Mouse (Mus musculus): ENCODE results near the gene Syn3. TPM values are rescaled to one million over a fixed set of nuclear protein-coding genes. Genes with fewer than 3 reads are reported as not detected.

The Syn3 gene
- polyA plus RNA-seq, 1 experiment, result 0.84 TPM

- no peak for TF ChIP-seq POLR2A (IDR thresholded peaks at IDR 0.05; ENCODE audit: control insufficient read depth, extremely low read depth, insufficient read depth, low read length, poor library complexity)
- Histone ChIP-seq H3K4me1 (replicated peaks; ENCODE audit: control insufficient read depth, insufficient read depth, low read length) (no peaks in the 10 kb centered on the region), H3K27me3 (ENCODE audit: control insufficient read depth, insufficient read depth, low read length) (no peaks in the 10 kb centered on the region), H3K27ac (ENCODE audit: control insufficient read depth, insufficient read depth, low read length) (no peak overlapping the region), H3K4me3 (ENCODE audit: control insufficient read depth, insufficient read depth, low read length) (no peak overlapping the region), H3K36me3 (ENCODE audit: control insufficient read depth, insufficient read depth, low read length) (no peaks in the 10 kb centered on the region)
- no peak for DNase-seq
Observed at GRCm38 (mm10) chr10:86371561-86371960, 127.1 kb downstream of the Syn3 start.

- no peak overlapping the region for H3K27ac ChIP-seq (ENCODE audit: control insufficient read depth, insufficient read depth, low read length)
- H3K36me3 ChIP-seq (ENCODE audit: control insufficient read depth, insufficient read depth, low read length), result no peaks in the 10 kb centered on the region
- WGBS, result 88% methylated on average over 4 of the region's 4 CpGs
- no peak for TF ChIP-seq CTCF (IDR thresholded peaks at IDR 0.05; ENCODE audit: borderline replicate concordance, control insufficient read depth, extremely low read depth, insufficient read depth, low read length, poor library complexity)
- TF ChIP-seq POLR2A (IDR thresholded peaks at IDR 0.05; ENCODE audit: control insufficient read depth, extremely low read depth, insufficient read depth, low read length, poor library complexity), result no peak
- no peaks in the 10 kb centered on the region for H3K27me3 ChIP-seq (ENCODE audit: control insufficient read depth, insufficient read depth, low read length)
- no peak overlapping the region for H3K4me3 ChIP-seq (ENCODE audit: control insufficient read depth, insufficient read depth, low read length)
- no peak for DNase-seq
- H3K4me1 ChIP-seq (replicated peaks; ENCODE audit: control insufficient read depth, insufficient read depth, low read length), result peaks cover 5% of the 10 kb centered on the region
Observed at GRCm38 (mm10) chr10:86369346-86369745, 129.3 kb downstream of the Syn3 start.

- no peaks in the 10 kb centered on the region for H3K36me3 ChIP-seq (ENCODE audit: control insufficient read depth, insufficient read depth, low read length)
- no peak overlapping the region for H3K4me3 ChIP-seq (ENCODE audit: control insufficient read depth, insufficient read depth, low read length)
- 95% methylated on average over 12 of the region's 12 CpGs for WGBS
- H3K27me3 ChIP-seq (ENCODE audit: control insufficient read depth, insufficient read depth, low read length), result no peaks in the 10 kb centered on the region
- no peak for TF ChIP-seq POLR2A (IDR thresholded peaks at IDR 0.05; ENCODE audit: control insufficient read depth, extremely low read depth, insufficient read depth, low read length, poor library complexity)
- no peak for TF ChIP-seq CTCF (IDR thresholded peaks at IDR 0.05; ENCODE audit: borderline replicate concordance, control insufficient read depth, extremely low read depth, insufficient read depth, low read length, poor library complexity)
- DNase-seq, result no peak
- H3K27ac ChIP-seq (ENCODE audit: control insufficient read depth, insufficient read depth, low read length), result no peak overlapping the region
- peaks cover 5% of the 10 kb centered on the region for H3K4me1 ChIP-seq (replicated peaks; ENCODE audit: control insufficient read depth, insufficient read depth, low read length)
Observed at GRCm38 (mm10) chr10:86368811-86369210, 129.9 kb downstream of the Syn3 start.

GRCm38 (mm10) chr10:86367346-86367745, 131.3 kb downstream of the Syn3 start:
- no peak for TF ChIP-seq POLR2A (IDR thresholded peaks at IDR 0.05; ENCODE audit: control insufficient read depth, extremely low read depth, insufficient read depth, low read length, poor library complexity)
- no peak for TF ChIP-seq CTCF (IDR thresholded peaks at IDR 0.05; ENCODE audit: borderline replicate concordance, control insufficient read depth, extremely low read depth, insufficient read depth, low read length, poor library complexity)
- no peaks in the 10 kb centered on the region for H3K36me3 ChIP-seq (ENCODE audit: control insufficient read depth, insufficient read depth, low read length)
- no peak overlapping the region for H3K4me3 ChIP-seq (ENCODE audit: control insufficient read depth, insufficient read depth, low read length)
- 95% methylated on average over 4 of the region's 4 CpGs for WGBS
- no peak overlapping the region for H3K27ac ChIP-seq (ENCODE audit: control insufficient read depth, insufficient read depth, low read length)
- H3K27me3 ChIP-seq (ENCODE audit: control insufficient read depth, insufficient read depth, low read length), result no peaks in the 10 kb centered on the region
- no peak for DNase-seq
- peaks cover 5% of the 10 kb centered on the region for H3K4me1 ChIP-seq (replicated peaks; ENCODE audit: control insufficient read depth, insufficient read depth, low read length)

GRCm38 (mm10) chr10:86365632-86366092, 133.0 kb downstream of the Syn3 start:
- Histone ChIP-seq H3K4me1 (replicated peaks; ENCODE audit: control insufficient read depth, insufficient read depth, low read length) (peaks cover 5% of the 10 kb centered on the region), H3K27ac (ENCODE audit: control insufficient read depth, insufficient read depth, low read length) (no peak overlapping the region), H3K27me3 (ENCODE audit: control insufficient read depth, insufficient read depth, low read length) (no peaks in the 10 kb centered on the region), H3K36me3 (ENCODE audit: control insufficient read depth, insufficient read depth, low read length) (no peaks in the 10 kb centered on the region), H3K4me3 (ENCODE audit: control insufficient read depth, insufficient read depth, low read length) (no peak overlapping the region)
- 57% methylated on average over 5 of the region's 5 CpGs for WGBS
- TF ChIP-seq POLR2A (IDR thresholded peaks at IDR 0.05; ENCODE audit: control insufficient read depth, extremely low read depth, insufficient read depth, low read length, poor library complexity), result no peak
- TF ChIP-seq CTCF (IDR thresholded peaks at IDR 0.05; ENCODE audit: borderline replicate concordance, control insufficient read depth, extremely low read depth, insufficient read depth, low read length, poor library complexity), result no peak
- no peak for DNase-seq

GRCm38 (mm10) chr10:86363669-86364309, 134.9 kb downstream of the Syn3 start:
- TF ChIP-seq CTCF (IDR thresholded peaks at IDR 0.05; ENCODE audit: borderline replicate concordance, control insufficient read depth, extremely low read depth, insufficient read depth, low read length, poor library complexity), result no peak
- no peak for TF ChIP-seq POLR2A (IDR thresholded peaks at IDR 0.05; ENCODE audit: control insufficient read depth, extremely low read depth, insufficient read depth, low read length, poor library complexity)
- H3K27ac ChIP-seq (ENCODE audit: control insufficient read depth, insufficient read depth, low read length), result no peak overlapping the region
- peaks cover 5% of the 10 kb centered on the region for H3K4me1 ChIP-seq (replicated peaks; ENCODE audit: control insufficient read depth, insufficient read depth, low read length)
- 88% methylated on average over 8 of the region's 8 CpGs for WGBS
- no peaks in the 10 kb centered on the region for H3K36me3 ChIP-seq (ENCODE audit: control insufficient read depth, insufficient read depth, low read length)
- DNase-seq, result no peak
- H3K4me3 ChIP-seq (ENCODE audit: control insufficient read depth, insufficient read depth, low read length), result no peak overlapping the region
- no peaks in the 10 kb centered on the region for H3K27me3 ChIP-seq (ENCODE audit: control insufficient read depth, insufficient read depth, low read length)

GRCm38 (mm10) chr10:86359699-86360098, 139.0 kb downstream of the Syn3 start:
- WGBS, result 66% methylated on average over 4 of the region's 4 CpGs
- no peaks in the 10 kb centered on the region for H3K4me1 ChIP-seq (replicated peaks; ENCODE audit: control insufficient read depth, insufficient read depth, low read length)
- H3K27ac ChIP-seq (ENCODE audit: control insufficient read depth, insufficient read depth, low read length), result no peak overlapping the region
- no peaks in the 10 kb centered on the region for H3K36me3 ChIP-seq (ENCODE audit: control insufficient read depth, insufficient read depth, low read length)
- no peak for TF ChIP-seq CTCF (IDR thresholded peaks at IDR 0.05; ENCODE audit: borderline replicate concordance, control insufficient read depth, extremely low read depth, insufficient read depth, low read length, poor library complexity)
- TF ChIP-seq POLR2A (IDR thresholded peaks at IDR 0.05; ENCODE audit: control insufficient read depth, extremely low read depth, insufficient read depth, low read length, poor library complexity), result no peak
- H3K27me3 ChIP-seq (ENCODE audit: control insufficient read depth, insufficient read depth, low read length), result no peaks in the 10 kb centered on the region
- no peak for DNase-seq
- H3K4me3 ChIP-seq (ENCODE audit: control insufficient read depth, insufficient read depth, low read length), result no peak overlapping the region

All from thymus, adult 2 months (tissue).